Comparison of ENCODE assay signal across 8 mouse cellular contexts in the genomic region with DNA sequence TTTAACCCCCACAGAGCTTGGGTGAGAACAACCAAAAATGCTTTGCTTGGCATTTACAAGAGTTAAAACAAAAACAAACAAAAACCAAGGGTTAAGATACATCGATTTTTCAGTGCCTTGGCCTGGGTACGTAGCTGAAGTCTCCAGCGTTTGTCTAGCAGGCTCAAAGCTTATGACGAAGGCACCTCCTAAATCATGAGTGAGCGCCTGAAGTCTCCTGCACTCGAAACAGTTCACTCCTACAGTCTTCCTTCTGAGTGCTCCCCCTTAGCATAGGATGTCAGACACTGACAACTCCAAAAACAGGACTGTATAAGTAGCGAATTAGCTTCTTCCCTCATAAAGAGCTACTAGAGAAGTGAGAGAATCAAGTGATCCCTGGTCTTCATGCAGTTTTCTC. TPM values are rescaled to one million over a fixed set of nuclear protein-coding genes. Genes with fewer than 3 reads are reported as not detected.
DNase-seq lines count a peak whose midpoint lies in the region; ATAC-seq lines count a peak whose summit lies in the region.

No protein-coding gene starts in this region.

- H3K4me3 ChIP-seq in kidney, embryonic 15.5 days (replicated peaks) = peak overlapping the region; percentile 95
- peak overlapping the region; percentile 86 for H3K4me3 ChIP-seq in hindbrain, embryonic 15.5 days
- peak overlapping the region; percentile 94 for H3K4me3 ChIP-seq in midbrain, embryonic 16.5 days (ENCODE audit: low read depth, low read length)

- H3K9ac ChIP-seq in kidney, embryonic 15.5 days = peak overlapping the region; percentile 55
- peak overlapping the region; percentile 62 for H3K9ac ChIP-seq in hindbrain, embryonic 15.5 days
- peak overlapping the region; percentile 66 for H3K9ac ChIP-seq in midbrain, embryonic 16.5 days (ENCODE audit: low read depth, low read length)

- peak overlapping the region; percentile 98 for H3K27ac ChIP-seq in kidney, embryonic 15.5 days
- H3K27ac ChIP-seq in hindbrain, embryonic 15.5 days (replicated peaks) = peak overlapping the region; percentile 97
- peak overlapping the region; percentile 94 for H3K27ac ChIP-seq in midbrain, embryonic 16.5 days (ENCODE audit: low read length)

- no peaks in the 10 kb centered on the region for H3K36me3 ChIP-seq in kidney, embryonic 15.5 days
- no peaks in the 10 kb centered on the region for H3K36me3 ChIP-seq in hindbrain, embryonic 15.5 days
- no peaks in the 10 kb centered on the region for H3K36me3 ChIP-seq in midbrain, embryonic 16.5 days (ENCODE audit: control insufficient read depth, insufficient read depth, low read length)

- no peak for DNase-seq in kidney, postnatal 4 days
- no peak for DNase-seq in left cerebral cortex, adult 11 months (ENCODE audit: low spot score)
- DNase-seq in left cerebral cortex, postnatal 10 days (ENCODE audit: extremely low spot score in 1 of 2, low spot score in 2 of 2) = no peak
- DNase-seq in layer of hippocampus, postnatal 36 days = no peak

- H3K9me3 ChIP-seq in kidney, embryonic 15.5 days (replicated peaks) = no peaks in the 10 kb centered on the region
- H3K9me3 ChIP-seq in hindbrain, embryonic 15.5 days = no peaks in the 10 kb centered on the region
- H3K9me3 ChIP-seq in midbrain, embryonic 16.5 days (replicated peaks; ENCODE audit: control insufficient read depth, low read length, poor library complexity, severe bottlenecking) = no peaks in the 10 kb centered on the region

- WGBS in kidney, embryonic 15.5 days = 14% methylated on average over 7 of the region's 7 CpGs
- 43% methylated on average over 7 of the region's 7 CpGs for WGBS in hindbrain, embryonic 15.5 days
- WGBS in midbrain, embryonic 16.5 days = 43% methylated on average over 7 of the region's 7 CpGs

- peaks cover 14% of the 10 kb centered on the region; the same call in 1 of the 2 replicates for H3K27me3 ChIP-seq in kidney, embryonic 15.5 days
- peaks cover 4% of the 10 kb centered on the region; the same call in 1 of the 2 replicates for H3K27me3 ChIP-seq in hindbrain, embryonic 15.5 days
- no peaks in the 10 kb centered on the region for H3K27me3 ChIP-seq in midbrain, embryonic 16.5 days (ENCODE audit: control insufficient read depth, insufficient read depth, low read depth, low read length)

- H3K4me2 ChIP-seq in kidney, embryonic 15.5 days = peak overlapping the region; percentile 91
- H3K4me2 ChIP-seq in hindbrain, embryonic 15.5 days = peak overlapping the region; percentile 66
- H3K4me2 ChIP-seq in midbrain, embryonic 16.5 days (ENCODE audit: low read length) = peak overlapping the region; percentile 81

- intact Hi-C loops in left cerebral cortex, postnatal 10 days (cut with DNase I) = loop anchor here (5.0 kb wide), 1 partner anchor 147 kb away; no protein-coding TSS in a partner anchor

- ATAC-seq in kidney, embryonic 15.5 days (replicated peaks; ENCODE audit: low FRiP score) = no peak
- ATAC-seq in common myeloid progenitor, adult 5-6 weeks (replicated peaks; ENCODE audit: low read depth, poor library complexity, severe bottlenecking) = 0 out of 2 replicates have a peak, but pooled peaks have one; percentile 0
- ATAC-seq in hindbrain, embryonic 15.5 days (ENCODE audit: low FRiP score, low read depth) = no peak; the same call in 1 of the 2 replicates
- no peak for ATAC-seq in midbrain, embryonic 16.5 days

- peaks cover 16% of the 10 kb centered on the region for H3K4me1 ChIP-seq in kidney, embryonic 15.5 days
- peaks cover 18% of the 10 kb centered on the region for H3K4me1 ChIP-seq in hindbrain, embryonic 15.5 days (replicated peaks)
- peaks cover 19% of the 10 kb centered on the region for H3K4me1 ChIP-seq in midbrain, embryonic 16.5 days (ENCODE audit: control insufficient read depth, insufficient read depth, low read length)

RNA-seq across cellular contexts. Expression of a gene that starts 1.1 kb away (rescaled TPM):
- polyA plus RNA-seq in kidney, embryonic 15.5 days (2015; fragmentation: Nextera tagmentation; extraction: Ambion mirVana) = 141 and 143 TPM in 2 replicates
- total RNA-seq in common myeloid progenitor, adult 5-6 weeks (2017) = 222 and 243 TPM in 2 replicates
- 143 and 151 TPM in 2 replicates for polyA plus RNA-seq in hindbrain, embryonic 15.5 days (2015; fragmentation: Nextera tagmentation; extraction: Ambion mirVana)
- 144 and 147 TPM in 2 replicates for polyA plus RNA-seq in midbrain, embryonic 16.5 days (2015; fragmentation: Nextera tagmentation; extraction: Ambion mirVana)
- 100 to 1,000 TPM; 237 to 246 TPM for total RNA-seq in left cerebral cortex, postnatal 10 days (2021)
- total RNA-seq in layer of hippocampus, postnatal 36 days (2021) = 100 to 1,000 TPM; 228 to 249 TPM
